Mouse (Mus musculus) T-cell, adult 2 months (primary cell): Measurements from ENCODE around the gene Lgals3bp.
"Not testable (repeated sequence)": the region's sequence is repeated elsewhere in the genome, so short reads cannot be mapped to it uniquely, and the experiment has no call there.

Experiments used
- DNase-seq: peaks from one replicate; pipeline ENCODE4 v3.0.0; 2022; ENCODE audit warnings: low spot score

Lgals3bp gene

DNA sequence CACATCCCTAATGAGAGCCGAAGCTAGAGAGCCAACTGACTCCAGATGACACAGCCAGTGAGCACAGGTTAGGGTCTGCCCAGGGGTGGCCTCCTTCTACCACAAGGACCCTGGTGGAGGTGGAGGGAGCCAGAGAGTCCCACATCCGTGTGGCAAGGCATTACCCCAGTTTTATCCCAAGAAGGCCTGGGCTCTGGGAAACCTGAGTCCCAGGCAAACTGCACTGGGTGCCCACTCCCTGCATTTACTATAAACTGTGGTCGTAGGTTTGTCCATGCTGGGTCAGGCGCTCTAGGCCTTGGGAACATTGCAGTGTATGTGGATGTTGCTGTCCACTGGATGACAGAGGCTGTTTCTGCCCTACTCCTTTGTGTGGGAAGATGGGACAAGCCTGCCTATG, 697 bp downstream of the Lgals3bp start:
- no peak for DNase-seq

DNA sequence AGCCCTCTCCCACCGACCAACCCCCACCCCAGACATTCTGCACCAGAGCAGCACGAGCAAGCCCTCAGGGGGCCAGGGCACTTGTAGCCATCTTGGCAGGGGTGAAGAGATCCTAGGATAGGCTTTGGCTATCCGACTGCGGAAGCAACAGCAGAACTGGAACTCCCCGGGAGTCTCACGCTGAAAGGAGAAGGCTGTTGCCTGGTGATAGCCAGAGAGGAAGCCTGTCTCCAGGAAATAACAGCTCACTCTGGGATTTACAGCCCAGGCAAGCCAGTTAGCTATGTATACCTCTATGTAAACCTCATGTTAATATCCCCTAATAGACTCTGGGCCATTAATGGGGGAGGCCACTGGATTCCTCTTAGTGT, 1.3 kb downstream of the Lgals3bp start:
- no peak for DNase-seq

DNA sequence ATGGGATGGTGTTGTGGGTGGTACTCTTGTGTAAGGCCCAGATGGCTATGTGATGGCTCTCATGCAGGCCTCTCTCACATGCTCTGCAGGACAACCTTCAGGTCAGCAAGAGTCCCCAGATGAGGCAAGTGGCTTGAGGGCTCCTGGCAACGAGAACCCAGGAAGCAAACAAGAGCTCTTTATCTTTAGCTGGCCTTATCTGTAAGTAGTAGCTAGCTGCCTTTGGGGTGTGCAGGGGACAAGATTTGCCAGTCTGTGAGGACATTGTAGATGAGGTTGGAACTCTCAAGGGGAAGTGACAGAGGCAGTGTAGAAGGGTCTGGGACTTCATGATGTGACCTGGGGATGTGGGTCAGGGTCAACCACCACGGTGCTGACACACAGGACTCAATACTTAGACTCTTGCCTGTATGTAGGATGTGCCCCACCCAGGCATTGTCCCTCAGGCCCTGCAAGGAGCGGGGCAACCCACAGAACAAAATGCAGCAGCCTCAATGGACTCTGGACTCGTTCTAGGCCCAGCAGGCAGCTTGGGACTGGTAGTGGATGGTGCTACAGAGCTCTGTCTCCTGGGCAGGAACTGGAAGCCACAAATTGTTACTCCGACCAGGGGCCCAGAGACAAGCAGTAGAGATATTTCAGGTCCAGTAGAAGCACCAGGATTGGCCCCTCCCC, 1.9 kb downstream of the Lgals3bp start:
- DNase-seq: no peak

DNA sequence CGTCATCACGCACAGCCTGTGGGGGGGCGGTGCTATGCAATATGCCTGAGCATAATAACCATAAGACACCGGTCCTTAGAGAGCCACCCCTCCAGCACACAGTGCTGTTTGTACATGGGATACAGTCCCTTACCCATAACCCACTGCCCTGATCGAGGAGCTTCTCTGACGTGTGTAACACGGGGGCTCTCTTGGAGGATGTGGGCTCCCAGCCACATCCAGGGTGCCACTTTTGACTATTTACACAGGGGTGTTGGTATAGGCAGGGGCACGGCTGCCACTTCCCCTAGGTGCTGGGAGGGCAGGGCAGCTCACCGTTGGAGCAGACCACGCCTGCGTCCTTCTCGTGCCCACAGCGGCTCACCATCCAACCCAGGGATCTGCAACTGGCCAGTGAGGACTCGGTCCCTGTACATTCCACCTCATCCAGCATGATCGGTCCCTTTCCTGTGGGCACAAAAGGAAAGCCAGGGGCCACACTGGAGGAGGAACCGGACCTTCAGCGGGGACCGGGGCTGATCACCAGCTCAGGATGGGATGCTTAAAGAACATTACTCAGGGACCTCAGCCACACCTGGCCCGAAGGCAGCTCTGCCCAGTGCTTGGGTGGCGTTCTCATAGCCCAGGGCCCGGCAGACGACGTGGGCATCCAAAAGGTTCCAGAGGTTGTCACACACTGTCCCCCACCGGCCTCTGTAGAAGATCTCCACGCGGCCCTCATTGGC, 3.9 kb downstream of the Lgals3bp start:
- DNase-seq: peak; percentile 81

DNA sequence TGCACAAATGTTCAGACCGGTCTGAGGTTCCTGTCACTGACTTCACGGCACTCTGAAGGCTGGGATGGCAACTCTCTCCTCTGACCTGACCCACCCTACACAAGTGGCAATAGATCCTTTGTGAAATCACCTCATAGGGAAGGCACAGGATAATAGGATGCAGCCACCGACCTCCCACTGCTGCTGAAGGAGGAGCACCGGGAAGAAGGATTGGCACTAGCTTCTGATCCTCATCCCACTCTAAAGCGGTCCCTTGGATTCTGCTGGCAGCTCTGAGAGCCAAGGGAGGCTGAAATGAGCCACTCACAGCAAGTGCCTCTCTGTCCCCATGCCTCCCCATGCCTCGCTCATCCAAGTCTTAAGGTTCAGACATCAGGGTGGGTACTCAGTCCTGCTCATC, 7.4 kb downstream of the Lgals3bp start:
- no peak for DNase-seq

DNA sequence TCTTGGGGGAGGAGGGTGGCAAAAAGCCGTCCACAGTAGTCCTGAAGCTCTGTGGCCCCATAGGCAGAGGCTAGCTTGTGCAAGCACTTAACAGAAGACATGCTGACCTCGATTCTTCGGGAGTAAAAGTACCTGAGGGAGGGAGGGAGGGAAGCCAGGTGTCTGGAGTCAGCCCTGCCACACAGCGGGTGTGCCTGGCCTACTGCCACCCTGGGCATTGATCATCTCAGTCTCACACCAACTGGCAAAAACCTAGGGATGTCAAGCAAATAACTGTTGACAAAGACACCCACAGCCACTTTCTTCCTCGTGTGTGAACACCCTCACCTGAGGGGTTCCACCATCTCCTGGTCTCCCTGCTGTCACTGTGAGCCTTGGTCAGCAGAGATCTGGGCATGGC, 7.9 kb downstream of the Lgals3bp start:
- no peak for DNase-seq

DNA sequence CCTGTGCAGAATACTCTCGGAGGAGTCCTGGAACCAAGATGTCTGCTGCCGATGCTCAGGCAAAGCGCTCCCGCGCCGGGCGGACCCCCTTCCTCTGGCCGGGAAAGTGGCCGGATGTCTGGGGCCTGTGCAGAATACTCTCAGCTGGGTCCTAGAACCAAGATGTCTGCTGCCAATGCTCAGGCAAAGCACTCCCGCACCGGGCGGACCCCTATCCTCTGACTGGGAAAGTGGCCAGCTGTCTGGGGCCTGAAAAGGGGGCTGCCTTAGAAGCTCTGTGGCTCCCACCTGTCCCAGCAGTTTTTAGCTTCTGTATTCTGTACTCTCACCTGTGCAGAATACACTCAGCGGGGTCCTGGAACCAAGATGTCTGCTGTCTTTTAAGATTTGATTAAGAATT, 14.1 kb downstream of the Lgals3bp start:
- DNase-seq: not testable (repeated sequence)

DNA sequence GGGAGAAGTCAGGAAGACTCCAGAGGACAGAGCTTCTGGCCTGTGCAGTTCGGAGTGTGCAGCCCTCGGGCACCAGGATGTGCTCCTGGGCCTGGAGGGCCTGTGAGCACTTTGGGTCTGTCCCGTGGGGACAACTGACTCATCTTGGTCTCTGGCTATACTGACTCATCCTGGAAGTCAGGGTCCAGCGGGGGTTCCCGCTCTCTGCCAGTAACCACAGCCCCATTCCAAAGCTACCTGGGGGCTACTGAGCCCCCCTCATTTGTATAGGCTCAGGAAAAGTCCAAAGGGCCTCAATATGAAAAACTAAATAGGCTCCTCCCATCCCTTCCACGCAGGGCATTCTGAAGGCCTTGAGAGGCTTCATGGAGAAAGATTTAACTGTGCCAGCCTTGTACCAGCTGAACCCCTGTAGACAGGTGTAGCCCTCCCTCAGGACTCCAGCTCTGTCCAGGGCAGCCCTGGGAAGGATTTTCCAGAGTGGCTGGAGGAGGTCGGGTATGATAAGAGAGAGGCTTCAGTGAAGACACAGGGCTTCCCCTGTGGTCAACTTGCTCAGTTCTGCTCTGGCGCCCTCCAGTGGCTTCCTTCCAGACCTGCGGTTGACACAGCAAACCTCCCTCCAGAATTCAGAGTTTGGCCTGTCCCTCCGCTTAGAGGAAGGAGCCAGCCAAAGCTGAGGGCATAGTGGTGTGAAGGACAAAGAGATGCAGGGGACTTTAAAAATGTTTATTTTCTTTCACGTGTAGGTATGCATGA, 22.5 kb downstream of the Lgals3bp start:
- peak; percentile 74 for DNase-seq

DNA sequence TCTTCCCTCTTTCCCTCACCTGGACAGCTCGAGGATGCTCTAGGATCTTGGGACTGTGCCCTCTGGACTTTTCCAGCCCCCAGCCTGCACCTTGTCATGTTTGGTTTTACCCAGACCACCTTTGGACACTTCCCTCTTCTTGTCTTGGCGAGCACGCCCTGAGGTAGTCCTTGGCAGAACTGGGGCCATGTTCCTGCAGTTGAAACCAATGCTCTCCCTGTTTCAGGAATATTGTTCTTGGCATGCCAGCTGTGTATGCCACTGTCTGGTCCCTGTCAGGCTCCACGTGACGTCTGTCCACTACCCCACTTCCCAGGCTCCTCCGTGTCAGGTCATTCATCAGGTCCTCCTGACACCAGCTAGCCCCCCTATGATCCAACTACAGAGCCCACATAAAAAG, 23.2 kb downstream of the Lgals3bp start:
- DNase-seq: no peak

DNA sequence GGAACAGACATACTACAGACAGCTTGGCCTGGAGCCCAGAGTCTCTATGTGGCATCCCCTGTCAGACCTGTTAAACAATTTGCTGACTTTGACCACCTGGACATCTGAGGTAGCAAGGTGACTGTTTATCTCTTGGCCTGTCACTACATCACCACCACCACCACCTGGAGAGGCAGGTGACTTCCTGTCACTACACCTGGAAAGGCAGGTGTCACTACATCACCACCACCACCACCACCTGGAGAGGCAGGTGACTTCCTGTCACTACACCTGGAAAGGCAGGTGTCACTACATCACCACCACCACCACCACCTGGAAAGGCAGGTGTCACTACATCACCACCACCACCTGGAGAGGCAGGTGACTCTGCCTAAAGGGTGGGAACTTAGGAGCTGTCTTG, 25.6 kb downstream of the Lgals3bp start:
- DNase-seq: not testable (repeated sequence)

DNA sequence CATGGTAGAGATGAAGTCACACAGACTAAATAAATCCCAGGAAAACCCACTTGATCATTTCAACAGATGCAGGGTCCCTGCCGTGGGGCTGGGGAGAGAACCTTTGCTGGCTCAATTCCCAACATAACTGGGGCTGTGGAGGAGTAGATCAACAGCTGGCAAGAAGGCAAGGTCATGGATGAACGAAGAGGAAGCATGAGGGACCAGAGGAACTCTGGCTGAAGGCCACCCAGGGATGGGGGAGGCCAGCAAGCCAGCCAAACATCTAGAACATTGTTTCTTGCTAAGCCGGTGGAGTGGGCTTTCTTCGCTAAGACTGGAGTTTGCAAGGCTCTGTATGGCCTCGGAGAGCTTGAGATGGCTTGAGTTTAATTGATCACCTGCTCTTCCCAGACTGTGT, 26.0 kb downstream of the Lgals3bp start:
- no peak for DNase-seq

DNA sequence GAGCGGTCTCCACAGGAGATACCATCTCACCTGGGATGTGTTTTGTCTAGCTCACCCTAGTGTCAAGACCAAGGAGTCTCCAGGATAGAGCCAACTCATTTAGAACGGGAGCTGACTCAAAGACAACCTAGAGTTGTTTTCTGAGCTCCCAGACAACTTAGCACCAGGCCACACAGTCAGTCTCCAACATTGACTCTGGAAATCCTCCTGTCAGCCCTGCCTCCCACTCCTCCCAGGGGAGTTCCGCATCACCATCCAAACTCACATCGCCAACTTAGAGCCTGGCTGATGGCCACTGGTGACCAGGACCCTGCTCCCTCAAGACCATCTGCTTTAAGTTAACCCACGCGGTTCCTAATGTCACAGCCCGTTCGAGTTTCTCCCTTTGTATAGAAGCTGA, 26.4 kb downstream of the Lgals3bp start:
- no peak for DNase-seq

DNA sequence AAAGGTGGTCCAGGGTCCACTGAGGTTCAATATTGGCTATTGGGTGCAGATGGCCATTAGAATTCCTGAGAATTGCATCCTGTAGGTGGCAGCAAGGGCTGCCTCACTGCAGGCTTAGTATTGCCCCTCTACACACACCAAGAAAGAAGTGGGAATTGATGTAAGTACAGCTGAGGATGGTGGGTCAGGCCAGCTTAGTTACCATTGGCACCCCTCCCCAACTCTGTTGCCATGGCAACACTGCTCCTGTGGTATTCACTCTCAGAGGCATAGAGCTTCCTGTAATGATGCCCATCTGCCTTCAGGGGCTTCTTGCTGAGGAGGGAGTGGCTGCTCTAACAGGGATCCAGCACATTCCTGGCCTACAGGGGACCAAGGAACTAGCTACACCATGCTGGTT, 26.9 kb downstream of the Lgals3bp start:
- DNase-seq: no peak

DNA sequence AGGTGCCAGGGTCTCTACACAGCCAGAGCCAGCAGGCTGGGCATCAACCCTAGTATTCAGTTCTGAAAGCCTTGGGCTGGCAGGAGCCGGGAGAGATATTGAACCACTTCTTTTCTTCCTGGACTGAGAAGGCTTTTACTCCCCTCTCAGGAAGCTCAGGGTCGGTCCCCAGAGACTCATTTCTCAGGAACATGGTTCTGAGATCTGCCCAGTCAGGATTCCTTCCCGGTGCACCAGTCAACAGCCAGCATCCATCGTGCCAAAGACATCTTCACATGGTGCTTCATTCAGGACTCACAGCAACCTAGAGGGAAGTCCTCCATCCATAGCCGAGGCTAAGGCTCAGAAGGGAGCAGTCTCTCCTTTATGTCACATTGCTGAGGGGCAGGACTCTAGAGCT, 27.4 kb downstream of the Lgals3bp start:
- DNase-seq: no peak

DNA sequence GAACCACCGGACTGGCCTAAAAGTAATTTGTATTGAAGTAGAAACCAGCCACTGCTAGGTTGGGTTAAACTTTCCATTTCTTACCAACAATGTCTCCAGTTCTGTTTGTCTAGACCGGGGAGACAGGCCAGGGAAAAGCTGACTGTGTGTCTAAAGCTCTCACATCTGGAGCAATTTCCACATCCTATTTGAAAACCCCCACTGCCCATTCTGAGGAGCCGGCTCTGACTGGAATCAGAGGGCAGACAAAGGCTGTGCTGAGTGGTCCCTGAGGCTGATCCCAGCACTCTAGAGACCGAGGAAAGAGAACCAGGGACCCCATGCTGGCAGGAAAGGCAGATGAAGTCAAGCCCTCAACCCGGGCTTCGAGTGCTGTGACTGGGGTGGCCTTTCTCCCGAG, 29.3 kb downstream of the Lgals3bp start:
- DNase-seq: no peak

DNA sequence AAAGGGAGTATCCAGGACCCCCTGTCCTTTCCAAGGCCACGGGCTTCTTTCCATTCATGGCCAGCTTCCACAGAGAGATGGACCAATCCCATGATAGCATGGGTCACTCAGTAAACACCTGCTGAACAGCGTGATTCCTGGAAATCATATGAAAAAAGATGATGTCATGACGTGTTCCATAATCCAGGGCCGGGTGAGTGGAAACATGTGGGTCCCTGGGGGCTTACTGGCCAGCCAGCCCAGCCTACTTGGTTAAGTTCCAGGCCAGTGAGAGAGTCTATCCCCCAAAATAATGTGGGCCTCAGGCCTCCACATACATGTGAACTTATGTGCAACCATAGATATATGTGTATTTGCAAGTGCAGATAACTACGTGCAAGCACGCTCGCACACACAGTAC, 30.0 kb downstream of the Lgals3bp start:
- no peak for DNase-seq

DNA sequence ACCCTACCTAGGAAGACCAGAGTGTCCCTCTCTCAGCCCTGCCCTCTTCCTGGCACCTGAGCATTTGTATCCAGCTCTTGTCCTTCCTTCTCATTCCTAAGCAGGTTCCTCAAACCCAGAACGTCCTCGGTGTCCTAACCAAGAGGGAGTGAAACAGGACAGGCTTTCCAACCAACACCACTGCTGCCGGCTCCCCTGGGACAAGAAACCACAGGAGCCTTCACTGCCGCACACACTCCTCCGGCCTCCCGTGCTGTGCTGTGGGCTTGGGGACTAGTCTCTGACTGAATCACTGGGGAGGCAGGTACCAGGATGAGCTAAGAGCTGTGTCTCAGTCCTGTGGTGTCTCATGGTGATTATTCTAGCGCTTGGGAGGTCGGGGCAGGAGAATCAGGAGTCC, 32.2 kb downstream of the Lgals3bp start:
- no peak for DNase-seq

DNA sequence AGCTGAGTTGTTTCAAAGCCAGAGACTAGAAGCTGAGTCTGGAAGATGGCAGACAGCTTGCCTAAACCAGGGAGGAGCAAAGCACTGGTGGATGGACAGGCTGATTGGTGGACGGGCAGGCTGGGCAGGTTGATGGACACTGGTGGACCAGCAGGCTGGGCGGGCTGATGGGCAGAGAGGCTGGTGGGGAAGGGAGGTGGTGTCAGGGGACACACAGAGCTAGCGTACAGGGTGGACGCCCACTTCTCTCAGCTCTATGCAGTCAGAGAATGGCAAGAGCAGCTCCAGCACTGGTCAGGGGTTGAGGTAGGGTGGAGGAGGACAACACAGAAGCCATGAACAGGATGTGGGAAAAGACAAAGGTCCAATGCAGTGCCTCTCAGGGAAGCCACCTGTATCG, 32.6 kb downstream of the Lgals3bp start:
- no peak for DNase-seq

DNA sequence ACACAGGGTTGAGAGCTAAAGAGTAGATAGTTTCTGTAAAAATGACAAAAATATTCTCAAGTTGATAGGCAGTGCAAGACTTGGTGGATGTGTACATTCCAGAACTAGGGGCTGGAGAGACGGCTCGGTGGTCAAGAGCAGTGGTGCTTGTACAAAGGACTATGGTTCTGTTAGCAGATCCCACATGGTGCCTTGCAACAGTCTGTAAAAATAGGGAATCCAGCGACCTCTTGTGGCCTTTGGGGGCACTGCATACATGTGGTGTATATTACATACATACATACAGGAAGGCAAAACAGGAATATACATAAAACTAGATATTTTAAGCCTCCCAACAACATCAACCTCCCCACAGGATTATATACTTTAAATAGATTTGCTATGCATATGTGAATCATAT, 33.6 kb downstream of the Lgals3bp start:
- peak; percentile 43 for DNase-seq

DNA sequence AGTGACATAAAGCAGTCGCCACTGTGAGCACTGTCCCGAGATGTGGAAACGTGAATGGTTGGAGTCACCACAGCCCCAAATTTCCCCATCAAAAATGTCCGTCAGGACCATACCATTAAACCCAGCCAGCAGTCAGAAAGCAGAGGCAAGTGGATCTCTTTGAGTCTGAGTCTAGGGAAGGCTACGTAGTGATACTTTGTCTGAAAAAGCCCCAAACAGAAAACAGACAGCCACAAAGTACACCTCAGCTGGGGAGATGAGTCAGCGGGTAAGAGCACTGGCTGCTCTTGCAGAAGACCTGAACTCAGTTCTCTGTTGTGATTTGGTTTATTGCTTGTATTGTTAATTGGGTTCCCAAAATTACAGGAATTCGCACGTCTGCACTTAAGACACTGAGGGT, 35.3 kb downstream of the Lgals3bp start:
- no peak for DNase-seq

DNA sequence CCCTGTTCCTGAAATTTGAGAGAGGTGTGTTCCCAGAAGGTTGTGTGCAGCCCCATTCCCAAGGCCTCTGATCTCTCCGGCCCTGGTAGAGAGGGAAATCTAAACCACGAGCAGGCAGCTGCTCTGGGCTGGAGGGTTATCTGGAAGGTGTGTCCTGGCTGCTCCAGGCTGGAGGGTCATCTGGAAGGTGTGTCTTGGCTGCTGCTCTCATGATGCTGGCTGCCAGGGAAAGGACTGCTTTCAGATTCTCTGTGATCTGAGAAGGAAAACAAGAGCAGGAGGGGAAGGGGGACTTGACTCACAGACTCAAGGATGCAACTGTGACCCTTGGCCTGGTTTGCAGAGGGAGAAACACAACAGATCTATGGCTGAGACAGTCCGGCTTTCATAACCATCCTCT, 35.8 kb downstream of the Lgals3bp start:
- DNase-seq: no peak

DNA sequence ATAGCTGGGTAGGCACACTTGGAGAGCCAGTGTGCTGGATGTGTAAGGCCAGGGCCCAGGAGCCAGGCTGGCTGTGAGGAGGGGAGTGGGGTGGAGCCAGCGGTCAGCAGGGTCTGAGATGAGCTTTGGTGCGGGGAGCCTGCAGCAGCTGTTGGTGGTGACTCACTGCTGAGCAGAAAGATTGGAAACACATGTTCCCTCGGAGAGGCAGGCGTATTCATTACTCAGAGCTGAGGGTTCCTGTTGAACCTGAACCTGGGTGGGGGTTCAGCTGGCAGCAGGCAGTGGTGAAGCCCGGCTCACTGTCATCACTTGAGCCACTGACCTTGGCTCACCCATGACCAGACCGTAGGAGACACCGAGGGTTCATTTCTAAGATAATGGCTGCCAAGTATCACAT, 36.7 kb downstream of the Lgals3bp start:
- no peak for DNase-seq

DNA sequence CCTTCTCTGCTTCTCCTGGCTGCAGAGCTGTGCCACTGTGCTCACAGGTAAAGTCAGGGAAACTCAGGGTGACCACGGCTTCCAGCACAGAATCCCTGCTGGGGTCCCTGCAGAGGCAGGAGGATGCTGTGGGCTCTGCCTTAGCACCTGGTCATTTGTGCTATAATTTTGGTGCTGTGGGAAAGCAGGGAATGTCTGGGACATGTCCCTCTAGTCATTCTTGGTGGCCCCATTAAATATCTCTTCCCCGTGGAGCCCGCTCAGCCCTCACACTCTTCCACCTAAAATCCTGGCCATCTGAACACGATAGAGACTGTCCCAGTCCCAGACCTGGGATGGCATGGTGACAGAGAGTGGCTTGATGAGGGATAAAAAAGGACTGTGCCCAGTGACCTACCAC, 37.9 kb downstream of the Lgals3bp start:
- DNase-seq: no peak
